Mouse (Mus musculus): ENCODE results near the gene Nlrx1. TPM values are rescaled to one million over a fixed set of nuclear protein-coding genes. Genes with fewer than 3 reads are reported as not detected.

The Nlrx1 gene
- polyA plus RNA-seq, 1 experiment from 2014 or later = 4.7 TPM

DNA sequence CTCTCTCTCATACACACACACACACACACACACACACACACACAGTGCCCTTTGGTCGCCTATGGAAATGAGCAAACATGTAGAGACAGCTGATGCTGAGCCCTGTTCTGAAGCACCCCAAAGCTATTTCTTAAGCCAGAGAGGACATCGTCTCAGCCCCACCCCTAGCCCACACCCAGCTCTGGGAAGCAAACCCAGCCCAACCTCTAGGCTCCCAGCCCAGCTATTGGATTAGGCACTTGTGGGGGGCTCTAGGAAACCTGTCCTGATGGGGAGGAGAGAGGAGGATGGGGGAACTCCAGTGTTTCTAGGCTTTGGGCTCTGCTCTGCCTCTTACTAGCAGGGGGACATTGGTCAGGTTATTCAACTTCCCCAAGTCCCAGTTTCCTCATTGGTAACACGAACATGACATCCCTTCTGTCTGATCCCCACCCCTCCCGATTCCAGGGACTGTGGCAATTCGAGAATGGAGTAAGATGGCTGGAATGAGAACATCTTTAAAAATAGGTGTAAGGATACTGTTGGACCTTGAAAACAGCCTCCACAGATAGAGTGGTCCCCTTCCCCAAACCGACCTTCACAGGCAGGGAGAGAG, 18.0 kb upstream of the Nlrx1 start:
- peaks cover 20% of the 10 kb centered on the region for H3K4me1 ChIP-seq (ENCODE audit: control insufficient read depth, insufficient read depth, low read depth, low read length)
- no peak for ATAC-seq
- H3K9ac ChIP-seq (ENCODE audit: low read depth, low read length) = peak overlapping the region; percentile 30; the same call in 1 of the 2 replicates
- peak overlapping the region; percentile 95 for H3K4me2 ChIP-seq (ENCODE audit: low read length)
- 15% methylated on average over 6 of the region's 6 CpGs for WGBS
- peaks cover 11% of the 10 kb centered on the region for H3K36me3 ChIP-seq (ENCODE audit: control insufficient read depth, insufficient read depth, low read length)
- H3K27ac ChIP-seq (ENCODE audit: low read depth, low read length) = no peak overlapping the region
- no peaks in the 10 kb centered on the region for H3K27me3 ChIP-seq (replicated peaks; ENCODE audit: control insufficient read depth, insufficient read depth, low read length)
- no peaks in the 10 kb centered on the region for H3K9me3 ChIP-seq (ENCODE audit: control insufficient read depth, low read length)
- peak overlapping the region; percentile 78 for H3K4me3 ChIP-seq (ENCODE audit: low read length)

DNA sequence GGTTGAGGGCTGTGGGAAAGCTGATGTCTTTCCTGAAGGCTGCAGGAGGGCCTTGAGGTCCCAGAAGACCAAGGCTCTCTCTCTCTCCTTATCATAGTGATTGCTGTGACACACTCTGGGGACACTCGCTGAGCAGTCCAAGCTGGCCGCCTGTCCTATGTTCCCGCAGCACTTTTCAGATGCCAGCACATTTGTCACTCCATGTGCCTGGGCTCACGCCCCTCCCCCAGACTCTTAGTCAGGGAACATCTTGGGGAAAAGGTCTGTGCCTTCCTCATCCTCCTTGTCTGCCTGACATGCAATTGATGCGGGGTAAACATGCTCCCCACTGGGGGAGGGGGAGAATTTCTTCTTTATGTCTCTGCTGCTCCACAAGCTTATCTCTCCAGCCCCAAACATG, 14.8 kb upstream of the Nlrx1 start:
- no peak for ATAC-seq
- Histone ChIP-seq H3K27ac (ENCODE audit: low read depth, low read length) (no peak overlapping the region), H3K9ac (ENCODE audit: low read depth, low read length) (no peak overlapping the region), H3K4me3 (ENCODE audit: low read length) (no peak overlapping the region), H3K27me3 (replicated peaks; ENCODE audit: control insufficient read depth, insufficient read depth, low read length) (no peaks in the 10 kb centered on the region), H3K4me2 (ENCODE audit: low read length) (no peak overlapping the region), H3K36me3 (ENCODE audit: control insufficient read depth, insufficient read depth, low read length) (peaks cover 22% of the 10 kb centered on the region), H3K9me3 (ENCODE audit: control insufficient read depth, low read length) (no peaks in the 10 kb centered on the region), H3K4me1 (ENCODE audit: control insufficient read depth, insufficient read depth, low read depth, low read length) (peaks cover 15% of the 10 kb centered on the region)
- WGBS = 59% methylated on average over 5 of the region's 5 CpGs

DNA sequence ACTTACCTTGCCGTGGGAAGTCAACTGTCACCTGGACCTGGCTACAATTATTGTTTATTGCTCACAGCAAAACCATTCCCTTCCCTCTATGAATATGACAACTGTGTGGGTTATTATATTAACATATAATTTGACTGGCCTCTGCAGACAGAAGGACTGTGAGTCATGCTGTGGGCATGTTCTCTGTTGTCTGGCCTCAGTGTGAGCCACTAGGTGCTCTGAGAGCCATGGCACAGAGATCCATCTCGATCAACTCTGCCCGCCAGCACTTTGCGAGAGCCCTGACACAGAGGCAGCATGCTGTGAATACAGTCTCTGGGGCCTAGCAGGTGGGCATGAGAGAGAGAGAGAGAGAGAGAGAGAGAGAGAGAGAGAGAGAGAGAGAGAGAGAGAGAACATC, 1.6 kb upstream of the Nlrx1 start:
- H3K4me1 ChIP-seq (ENCODE audit: control insufficient read depth, insufficient read depth, low read depth, low read length) = peaks cover 8% of the 10 kb centered on the region
- no peak overlapping the region for H3K4me3 ChIP-seq (ENCODE audit: low read length)
- no peak overlapping the region for H3K9ac ChIP-seq (ENCODE audit: low read depth, low read length)
- WGBS = 79% methylated on average over 4 of the region's 4 CpGs
- no peaks in the 10 kb centered on the region for H3K27me3 ChIP-seq (replicated peaks; ENCODE audit: control insufficient read depth, insufficient read depth, low read length)
- peaks cover 12% of the 10 kb centered on the region for H3K36me3 ChIP-seq (ENCODE audit: control insufficient read depth, insufficient read depth, low read length)
- no peak for ATAC-seq
- H3K27ac ChIP-seq (ENCODE audit: low read depth, low read length) = no peak overlapping the region
- no peak overlapping the region for H3K4me2 ChIP-seq (ENCODE audit: low read length)
- no peaks in the 10 kb centered on the region for H3K9me3 ChIP-seq (ENCODE audit: control insufficient read depth, low read length)

DNA sequence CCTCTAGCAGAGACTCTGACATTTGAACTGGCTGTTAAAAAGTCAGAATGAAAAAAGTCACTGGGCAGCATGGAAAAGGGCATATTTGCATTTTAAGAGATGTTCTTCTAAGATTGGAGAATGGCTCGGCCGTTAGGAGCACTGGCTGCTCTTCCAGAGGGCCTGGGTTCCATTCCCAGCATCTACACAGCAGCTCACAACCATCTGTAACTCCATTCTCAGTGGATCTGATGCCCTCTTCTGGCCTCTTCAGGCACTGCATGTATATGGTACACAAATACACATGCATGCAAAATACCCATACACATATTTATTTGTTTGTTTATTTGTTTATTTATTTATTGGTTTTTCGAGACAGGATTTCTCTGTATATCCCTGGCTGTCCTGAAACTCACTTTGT, 678 bp upstream of the Nlrx1 start:
- Histone ChIP-seq H3K4me2 (ENCODE audit: low read length) (no peak overlapping the region), H3K36me3 (ENCODE audit: control insufficient read depth, insufficient read depth, low read length) (peaks cover 6% of the 10 kb centered on the region), H3K27me3 (replicated peaks; ENCODE audit: control insufficient read depth, insufficient read depth, low read length) (no peaks in the 10 kb centered on the region), H3K4me1 (ENCODE audit: control insufficient read depth, insufficient read depth, low read depth, low read length) (peaks cover 13% of the 10 kb centered on the region), H3K4me3 (ENCODE audit: low read length) (no peak overlapping the region), H3K9me3 (ENCODE audit: control insufficient read depth, low read length) (no peaks in the 10 kb centered on the region), H3K9ac (ENCODE audit: low read depth, low read length) (no peak overlapping the region), H3K27ac (ENCODE audit: low read depth, low read length) (no peak overlapping the region)
- WGBS = 84% methylated on average over 3 of the region's 3 CpGs
- ATAC-seq = no peak

DNA sequence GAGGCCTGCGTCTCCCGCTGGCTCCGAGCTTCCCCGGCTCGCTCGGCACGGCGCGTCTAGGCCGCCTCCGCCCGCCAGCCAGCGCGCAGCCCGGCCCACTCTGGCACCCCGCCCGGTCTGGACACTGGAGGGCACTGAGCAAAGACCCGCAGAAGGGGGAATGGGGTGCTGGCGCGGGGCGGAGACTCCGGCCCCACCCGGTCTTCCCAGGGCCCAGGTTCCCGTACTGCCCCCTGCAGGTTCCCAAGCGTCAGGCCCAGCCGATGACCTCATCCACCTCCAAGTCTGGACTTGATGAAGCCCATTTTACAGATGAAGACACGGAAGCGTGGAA, 405 bp downstream of the Nlrx1 start:
- Histone ChIP-seq H3K27ac (ENCODE audit: low read depth, low read length) (peak overlapping the region; percentile 76), H3K9ac (ENCODE audit: low read depth, low read length) (peak overlapping the region; percentile 77), H3K4me3 (ENCODE audit: low read length) (peak overlapping the region; percentile 44), H3K9me3 (ENCODE audit: control insufficient read depth, low read length) (no peaks in the 10 kb centered on the region), H3K27me3 (replicated peaks; ENCODE audit: control insufficient read depth, insufficient read depth, low read length) (no peaks in the 10 kb centered on the region), H3K4me1 (ENCODE audit: control insufficient read depth, insufficient read depth, low read depth, low read length) (peaks cover 13% of the 10 kb centered on the region), H3K4me2 (ENCODE audit: low read length) (peak overlapping the region; percentile 72), H3K36me3 (ENCODE audit: control insufficient read depth, insufficient read depth, low read length) (no peaks in the 10 kb centered on the region; the same call in 1 of the 2 replicates)
- 8% methylated on average over 26 of the region's 28 CpGs for WGBS
- ATAC-seq = peak; percentile 85

DNA sequence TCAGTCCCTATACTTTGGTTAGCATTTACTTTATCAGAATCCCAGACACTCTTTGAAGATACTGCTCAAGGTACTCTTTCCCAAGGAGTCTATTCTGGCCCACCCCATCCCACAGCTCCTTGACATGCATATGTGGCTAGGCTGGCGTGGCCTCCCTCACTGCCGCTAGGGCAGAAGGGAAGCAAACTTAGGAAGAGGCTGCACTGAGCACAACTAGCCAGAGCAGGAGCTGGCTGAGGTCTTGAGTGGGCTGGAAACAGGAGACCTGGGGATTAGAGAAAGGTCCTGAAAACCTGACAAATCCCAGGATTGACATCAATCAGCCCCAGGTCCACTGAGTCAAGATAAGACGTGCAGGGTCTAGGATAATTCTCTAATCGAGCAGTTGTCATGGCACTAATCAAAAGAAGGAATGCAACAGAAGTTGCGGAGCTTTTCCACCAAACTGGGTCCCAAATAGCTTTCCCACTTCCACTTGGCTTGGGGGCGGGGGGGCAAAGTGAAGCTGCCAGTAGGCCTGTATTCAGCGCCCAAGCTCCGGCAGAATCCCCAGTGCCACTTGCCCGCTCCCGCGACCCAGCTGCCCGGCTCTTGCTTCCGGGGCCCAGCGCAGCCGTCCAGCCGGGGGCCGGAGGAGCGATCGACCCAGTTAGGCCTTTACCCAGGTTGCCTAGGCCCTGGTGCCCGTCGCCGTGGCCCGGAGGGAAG, 926 bp downstream of the Nlrx1 start:
- ATAC-seq = peak; percentile 34
- no peaks in the 10 kb centered on the region for H3K9me3 ChIP-seq (ENCODE audit: control insufficient read depth, low read length)
- peaks cover 13% of the 10 kb centered on the region for H3K4me1 ChIP-seq (ENCODE audit: control insufficient read depth, insufficient read depth, low read depth, low read length)
- peak overlapping the region; percentile 72 for H3K4me2 ChIP-seq (ENCODE audit: low read length)
- H3K4me3 ChIP-seq (ENCODE audit: low read length) = peak overlapping the region; percentile 44
- no peaks in the 10 kb centered on the region for H3K27me3 ChIP-seq (replicated peaks; ENCODE audit: control insufficient read depth, insufficient read depth, low read length)
- peak overlapping the region; percentile 76 for H3K27ac ChIP-seq (ENCODE audit: low read depth, low read length)
- H3K9ac ChIP-seq (ENCODE audit: low read depth, low read length) = peak overlapping the region; percentile 77
- no peaks in the 10 kb centered on the region for H3K36me3 ChIP-seq (ENCODE audit: control insufficient read depth, insufficient read depth, low read length)
- whole genome bisulfite sequencing = 12% methylated on average over 19 of the region's 23 CpGs

DNA sequence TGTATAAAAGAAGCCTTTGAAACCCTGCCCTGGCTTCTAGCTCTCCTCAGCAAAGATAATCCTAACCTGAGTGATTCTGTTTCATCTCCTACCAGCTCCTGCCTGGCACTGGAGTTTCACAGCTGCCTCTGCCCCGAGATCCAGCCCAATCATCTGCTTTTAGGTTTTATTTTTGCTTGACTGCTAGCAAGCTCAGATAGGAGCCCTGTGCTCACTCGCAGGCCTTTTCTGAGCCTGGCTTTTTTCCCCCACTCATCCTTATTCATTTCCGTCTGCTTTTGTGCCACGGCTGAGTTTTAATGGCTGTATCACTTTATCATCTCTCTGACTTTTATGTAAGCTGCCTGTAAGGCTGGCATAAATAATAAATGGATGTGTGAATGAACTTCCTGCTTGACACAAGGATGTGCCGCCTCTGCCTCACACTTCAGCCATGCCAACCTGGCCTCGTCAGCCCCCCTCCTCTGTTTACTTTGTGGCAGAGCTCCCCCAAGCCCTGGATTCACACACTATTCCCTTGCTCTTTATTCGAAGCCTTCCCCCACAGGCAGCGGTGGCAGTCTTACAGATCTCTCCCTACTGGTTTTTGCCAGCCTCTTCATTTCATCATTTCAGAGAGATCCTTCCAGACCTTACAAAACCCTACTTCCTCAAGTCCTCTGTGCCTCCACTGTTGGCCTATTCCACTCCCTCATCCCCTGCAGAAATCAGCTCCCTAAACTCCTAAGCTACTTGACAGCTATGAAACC, 1.7 kb downstream of the Nlrx1 start:
- 50% methylated on average over 8 of the region's 8 CpGs for WGBS
- H3K27ac ChIP-seq (ENCODE audit: low read depth, low read length) = peak overlapping the region; percentile 12; the same call in 1 of the 2 replicates
- no peak overlapping the region for H3K4me2 ChIP-seq (ENCODE audit: low read length)
- H3K27me3 ChIP-seq (replicated peaks; ENCODE audit: control insufficient read depth, insufficient read depth, low read length) = no peaks in the 10 kb centered on the region
- ATAC-seq = no peak
- H3K4me1 ChIP-seq (ENCODE audit: control insufficient read depth, insufficient read depth, low read depth, low read length) = peaks cover 13% of the 10 kb centered on the region
- no peaks in the 10 kb centered on the region for H3K9me3 ChIP-seq (ENCODE audit: control insufficient read depth, low read length)
- H3K9ac ChIP-seq (ENCODE audit: low read depth, low read length) = peak overlapping the region; percentile 43
- no peaks in the 10 kb centered on the region for H3K36me3 ChIP-seq (ENCODE audit: control insufficient read depth, insufficient read depth, low read length)
- H3K4me3 ChIP-seq (ENCODE audit: low read length) = no peak overlapping the region

DNA sequence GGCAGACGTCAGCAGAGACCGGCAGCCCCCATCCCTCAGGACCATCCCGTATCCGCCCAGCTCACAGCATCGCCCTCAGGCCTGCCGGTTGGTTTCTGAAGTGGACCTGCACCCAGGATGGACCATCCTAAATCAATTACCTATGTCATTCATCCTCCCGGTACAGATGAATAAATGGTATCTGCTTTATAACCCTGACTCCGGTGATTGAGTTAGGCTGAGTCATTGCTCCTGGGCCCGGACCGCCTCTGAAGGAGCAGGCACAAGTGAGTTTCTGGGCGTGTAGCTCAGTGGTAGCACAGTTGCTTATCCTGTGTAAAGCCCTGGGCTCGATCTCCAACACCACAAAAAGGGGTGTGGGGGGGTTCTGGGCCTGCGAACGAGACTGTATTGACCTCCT, 7.0 kb downstream of the Nlrx1 start:
- 80% methylated on average over 14 of the region's 14 CpGs for WGBS

DNA sequence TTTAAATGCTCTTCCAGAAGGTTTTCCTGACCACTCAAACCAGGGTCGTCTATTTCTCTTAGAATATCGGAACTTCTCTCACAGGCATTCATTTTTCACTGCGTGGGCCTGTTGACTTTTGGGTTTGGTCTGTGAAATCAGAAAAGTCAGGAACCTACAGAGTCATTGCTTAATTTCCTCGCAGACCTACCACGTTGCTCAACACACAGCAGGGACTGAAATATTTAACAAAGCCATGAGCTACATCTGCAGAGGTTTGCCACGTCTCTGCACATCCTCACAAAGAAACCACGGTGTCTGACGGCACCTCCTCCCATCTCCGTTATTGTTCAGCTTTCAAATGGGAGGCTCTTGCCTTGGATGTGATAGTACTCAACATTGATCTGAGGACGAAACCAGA, 9.4 kb downstream of the Nlrx1 start:
- Histone ChIP-seq H3K27ac (ENCODE audit: low read depth, low read length) (no peak overlapping the region), H3K36me3 (ENCODE audit: control insufficient read depth, insufficient read depth, low read length) (no peaks in the 10 kb centered on the region), H3K27me3 (replicated peaks; ENCODE audit: control insufficient read depth, insufficient read depth, low read length) (no peaks in the 10 kb centered on the region), H3K4me2 (ENCODE audit: low read length) (no peak overlapping the region), H3K9ac (ENCODE audit: low read depth, low read length) (no peak overlapping the region), H3K4me3 (ENCODE audit: low read length) (no peak overlapping the region), H3K9me3 (ENCODE audit: control insufficient read depth, low read length) (no peaks in the 10 kb centered on the region), H3K4me1 (ENCODE audit: control insufficient read depth, insufficient read depth, low read depth, low read length) (peaks cover 16% of the 10 kb centered on the region)
- 69% methylated on average over 10 of the region's 10 CpGs for WGBS
- ATAC-seq = no peak

More for the DNA sequence above, 7.0 kb downstream of the Nlrx1 start:
- no peaks in the 10 kb centered on the region for H3K9me3 ChIP-seq (ENCODE audit: control insufficient read depth, low read length)
- H3K4me1 ChIP-seq (ENCODE audit: control insufficient read depth, insufficient read depth, low read depth, low read length) = peaks cover 4% of the 10 kb centered on the region; the same call in 1 of the 2 replicates
- H3K9ac ChIP-seq (ENCODE audit: low read depth, low read length) = no peak overlapping the region
- no peak overlapping the region for H3K27ac ChIP-seq (ENCODE audit: low read depth, low read length)
- H3K4me2 ChIP-seq (ENCODE audit: low read length) = no peak overlapping the region
- no peaks in the 10 kb centered on the region for H3K27me3 ChIP-seq (replicated peaks; ENCODE audit: control insufficient read depth, insufficient read depth, low read length)
- H3K36me3 ChIP-seq (ENCODE audit: control insufficient read depth, insufficient read depth, low read length) = no peaks in the 10 kb centered on the region
- H3K4me3 ChIP-seq (ENCODE audit: low read length) = no peak overlapping the region
- no peak for ATAC-seq
